Mouse (Mus musculus) left cerebral cortex, adult 2 months (tissue): ENCODE results near the gene Gmpr2. TPM values are rescaled to one million over a fixed set of nuclear protein-coding genes. Genes with fewer than 3 reads are reported as not detected.

Experiments used
- DNase-seq, 2 experiments: peaks; one replicate each; pipeline ENCODE4 v3.0.0; 2021 to 2022; ENCODE audit warnings: low spot score in 2 of 2, mixed read lengths in 1 of 2; ENCODE audit errors: extremely low spot score in 1 of 2
- H3K27ac ChIP-seq: fragments of 200-600 bp; 2 replicates; pipeline ENCODE4 v1.8.1; 2022
- H3K4me3 ChIP-seq: fragments of 200-600 bp; 2 replicates; pipeline ENCODE4 v1.8.1; 2022
- CTCF ChIP-seq: fragments of 200-600 bp; IDR thresholded peaks from 2 replicates; pipeline ENCODE4 v1.8.1; 2022; ENCODE audit warnings: antibody characterized with exemption, mild to moderate bottlenecking, moderate library complexity
- intact Hi-C: fragments of 180-260 bp; cut with DNase I; formaldehyde crosslinking; loops from one replicate; pipeline ENCODE4 v1.15.1; 2025
- total RNA-seq, 2 experiments: library from RNA; stranded (reverse); gene quantifications; 2 replicates each; pipeline ENCODE4 v1.2.3; 2021

Gene Gmpr2
- total RNA-seq, 2 experiments from 2014 or later: 21.1 to 23.2 TPM

DNA sequence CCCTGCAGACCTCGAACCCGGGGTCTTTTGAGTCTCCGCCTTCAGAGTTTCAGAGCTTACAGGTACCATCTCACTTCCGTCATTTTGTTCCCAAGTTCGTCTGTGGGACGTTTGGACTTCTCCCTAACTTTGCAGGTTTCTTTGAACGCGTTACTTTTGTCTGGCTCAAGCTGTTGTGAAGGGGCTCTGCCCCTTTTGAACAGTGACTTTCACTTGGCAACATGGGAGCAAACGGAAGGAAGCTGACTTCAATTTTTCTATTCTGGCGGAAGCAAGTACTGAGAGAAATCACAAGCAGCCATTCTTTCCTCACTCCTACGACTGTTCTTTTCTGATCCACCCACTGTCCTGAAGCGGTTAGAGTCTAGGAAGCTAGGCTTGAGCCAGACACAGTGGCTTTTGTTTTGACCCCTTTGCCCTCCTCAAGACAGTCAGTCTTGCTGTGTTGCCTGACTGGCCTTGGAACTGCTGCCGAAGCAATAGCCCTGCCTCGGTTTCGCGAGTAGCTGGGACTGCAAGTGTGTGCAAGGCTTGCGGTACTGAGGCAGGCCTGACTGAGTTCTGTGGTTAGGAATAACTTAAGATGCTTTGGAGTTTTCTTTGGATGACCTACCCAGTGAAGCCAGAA is 27.4 kb upstream of the Gmpr2 start:
- no peak for DNase-seq
- no peak overlapping the region for H3K27ac ChIP-seq
- TF ChIP-seq CTCF: no peak
- H3K4me3 ChIP-seq: peak overlapping the region; percentile 91
- intact Hi-C loops: no loop called here

DNA sequence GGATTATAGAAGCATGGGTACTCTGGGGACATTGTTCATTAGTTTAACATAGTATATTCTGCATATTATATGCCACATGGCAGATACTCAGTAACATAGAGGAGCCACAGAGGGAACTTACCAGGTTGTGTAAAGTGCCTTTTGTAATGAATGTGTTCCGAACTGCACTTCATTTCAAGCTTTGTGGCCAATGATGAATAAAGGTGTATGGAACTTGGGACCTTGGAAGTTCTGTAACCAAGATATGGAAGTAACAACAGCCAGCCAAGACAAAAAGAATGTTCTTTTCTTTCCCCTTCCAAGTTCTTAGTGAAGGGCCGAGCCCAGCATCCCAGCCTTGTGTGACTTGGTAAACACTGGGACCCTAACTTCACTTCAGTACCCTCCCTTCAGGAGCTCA is 21.9 kb upstream of the Gmpr2 start, which contains the start of gene Tssk4:
Gene Tssk4, plus strand, starts transcription at position 301 of the 400 bp plus-strand sequence.
- TF ChIP-seq CTCF: no peak
- DNase-seq: no peak
- Histone ChIP-seq H3K4me3 (no peak within 1 kb of the TSS), H3K27ac (no peak within 1 kb of the TSS)
- intact Hi-C loops: no loop called here

DNA sequence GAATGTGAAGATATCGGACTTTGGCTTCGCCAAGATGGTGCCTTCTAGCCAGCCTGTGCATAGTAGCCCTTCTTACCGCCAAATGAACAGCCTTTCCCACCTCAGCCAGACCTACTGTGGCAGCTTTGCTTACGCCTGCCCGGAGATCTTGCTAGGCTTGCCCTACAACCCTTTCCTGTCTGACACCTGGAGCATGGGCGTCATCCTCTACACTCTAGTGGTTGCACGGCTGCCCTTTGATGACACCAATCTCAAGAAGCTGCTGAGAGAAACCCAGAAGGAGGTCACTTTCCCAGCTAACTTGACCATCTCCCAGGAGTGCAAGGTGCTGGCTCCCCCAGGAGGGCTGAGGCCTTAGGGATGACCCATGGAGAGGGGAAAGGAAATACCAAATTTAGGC is 20.2 kb upstream of the Gmpr2 start:
- DNase-seq: no peak
- intact Hi-C loops: no loop called here
- TF ChIP-seq CTCF: no peak
- no peak overlapping the region for H3K4me3 ChIP-seq
- H3K27ac ChIP-seq: no peak overlapping the region

GRCm38 (mm10) chr14:55656935-55657334 is 14.8 kb upstream of the Gmpr2 start:
- no peak for TF ChIP-seq CTCF
- no peak overlapping the region for H3K4me3 ChIP-seq
- no peak for DNase-seq
- H3K27ac ChIP-seq: no peak overlapping the region
- intact Hi-C loops: no loop called here

DNA sequence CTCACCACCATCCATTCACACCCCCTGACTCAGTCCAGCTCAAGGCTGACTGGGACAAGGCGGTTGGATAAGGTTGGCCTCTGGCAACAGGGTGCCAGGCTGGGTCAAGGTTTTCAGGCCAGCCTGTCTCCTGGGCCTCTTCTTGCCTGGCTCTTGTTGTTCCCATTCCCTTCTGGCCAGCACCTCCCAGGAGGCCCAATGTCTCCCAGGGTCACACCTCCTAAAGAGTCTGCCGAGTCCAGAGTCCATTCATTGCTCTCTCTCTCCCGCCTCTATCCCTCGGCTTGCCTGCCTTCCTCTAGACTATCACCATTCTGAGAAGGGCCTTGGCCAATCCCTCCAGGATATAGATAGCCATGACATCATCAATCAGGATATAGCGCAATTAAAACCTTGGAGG is 13.7 kb upstream of the Gmpr2 start:
- intact Hi-C loops: no loop called here
- Histone ChIP-seq H3K27ac (no peak overlapping the region), H3K4me3 (no peak overlapping the region)
- TF ChIP-seq CTCF: no peak
- DNase-seq: no peak

GRCm38 (mm10) chr14:55659960-55660573 is 11.7 kb upstream of the Gmpr2 start, which contains the start of gene Mdp1:
Gene Mdp1, minus strand, starts transcription at chr14:55660508.
- peak; percentile 64 for TF ChIP-seq CTCF
- DNase-seq: peak; percentile 80 to 81
- intact Hi-C loops: loop anchor here (1.0 kb wide), 1 partner anchor 11 kb away; the partner anchor contains the start of gene Gmpr2

DNA sequence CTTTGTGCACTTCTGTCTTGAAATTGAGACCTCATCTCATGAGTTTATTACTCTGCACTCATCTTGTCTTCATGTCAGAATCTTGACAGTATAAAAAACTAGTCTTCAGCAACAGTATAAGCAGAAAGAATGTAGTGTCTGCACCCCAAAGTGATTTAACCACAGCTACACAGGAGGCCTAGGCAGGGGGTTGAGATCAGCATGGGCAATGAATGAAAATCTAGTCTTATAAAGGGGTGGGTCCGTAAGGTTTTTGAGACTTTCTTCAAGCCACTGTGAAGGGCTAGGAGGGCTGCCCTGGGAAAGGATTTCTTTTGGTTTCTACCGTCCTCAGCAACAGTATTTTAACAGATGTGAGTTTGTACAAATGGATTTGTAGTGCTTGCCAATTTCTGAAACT is 11.1 kb upstream of the Gmpr2 start:
- intact Hi-C loops: loop anchor here (1.0 kb wide), 1 partner anchor 11 kb away; the partner anchor contains the start of gene Gmpr2
- H3K27ac ChIP-seq: no peak overlapping the region
- DNase-seq: no peak
- H3K4me3 ChIP-seq: no peak overlapping the region; the same call in 1 of the 2 replicates
- no peak for TF ChIP-seq CTCF

More at GRCm38 (mm10) chr14:55659960-55660573, 11.7 kb upstream of the Gmpr2 start, which contains the start of gene Mdp1:
- Histone ChIP-seq H3K4me3 (peak within 1 kb of the TSS; percentile 76), H3K27ac (peak within 1 kb of the TSS; percentile 86)

- intact Hi-C loops: loop anchor here (1.0 kb wide), 1 partner anchor 11 kb away; the partner anchor contains the start of gene Mdp1
- TF ChIP-seq CTCF: no peak
These were observed 282 bp upstream of the Gmpr2 start for GRCm38 (mm10) chr14:55671486-55671832.

GRCm38 (mm10) chr14:55672741-55673060 is 960 bp downstream of the Gmpr2 start:
- Histone ChIP-seq H3K4me3 (peak overlapping the region; percentile 80), H3K27ac (peak overlapping the region; percentile 98)
- no peak for DNase-seq
- TF ChIP-seq CTCF: no peak
- intact Hi-C loops: no loop called here

More at GRCm38 (mm10) chr14:55671486-55671832, 282 bp upstream of the Gmpr2 start:
- DNase-seq: no peak
- Histone ChIP-seq H3K27ac (peak overlapping the region; percentile 98), H3K4me3 (peak overlapping the region; percentile 80)

DNA sequence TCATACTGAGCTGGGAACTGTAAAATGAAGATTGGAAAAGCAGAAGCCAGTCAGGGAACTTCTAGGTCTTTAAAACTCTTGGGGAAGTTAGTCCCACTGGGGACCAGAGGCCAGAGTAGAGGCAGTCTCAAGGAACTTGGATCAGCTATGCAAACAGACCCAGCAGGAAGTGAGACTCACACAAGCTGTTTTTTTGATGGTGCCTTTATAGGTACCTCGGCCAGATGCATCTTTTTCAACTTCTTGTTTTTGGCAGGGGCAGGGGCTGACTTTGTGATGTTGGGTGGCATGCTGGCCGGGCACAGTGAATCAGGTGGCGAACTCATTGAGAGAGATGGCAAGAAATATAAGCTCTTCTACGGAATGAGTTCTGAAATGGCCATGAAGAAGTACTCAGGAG is 5.9 kb downstream of the Gmpr2 start:
- Histone ChIP-seq H3K27ac (no peak overlapping the region), H3K4me3 (no peak overlapping the region)
- DNase-seq: no peak
- intact Hi-C loops: no loop called here
- TF ChIP-seq CTCF: no peak

- TF ChIP-seq CTCF: peak; percentile 81
- Histone ChIP-seq H3K27ac (peak within 1 kb of the TSS; percentile 47), H3K4me3 (peak within 1 kb of the TSS; percentile 68)
- intact Hi-C loops: loop anchor here (1.0 to 2.0 kb wide), 2 partner anchors 41 to 62 kb away; partner anchors contain the start of gene Rabggta
- peak; percentile 95 for DNase-seq
These were observed 9.7 kb downstream of the Gmpr2 start, which contains the start of gene Tinf2 for GRCm38 (mm10) chr14:55681160-55682117. Gene Tinf2, minus strand, starts transcription at chr14:55681820.
